Mouse (Mus musculus) kidney, adult 2 months (tissue): ENCODE measurements around the gene Srek1ip1. TPM values are rescaled to one million over a fixed set of nuclear protein-coding genes. Genes with fewer than 3 reads are reported as not detected.

ENCODE experiments used
- DNase-seq: peaks from one replicate; pipeline ENCODE4 v3.0.0; 2021
- H3K27ac ChIP-seq: fragments of 200-500 bp; 2 replicates; pipeline ENCODE4 v1.5.1; 2012; ENCODE audit warnings: low read depth, low read length, control low read depth, inconsistent platforms; ENCODE audit not compliant: insufficient read depth
- H3K27me3 ChIP-seq: fragments of 200-500 bp; replicated peaks from 2 replicates; pipeline ENCODE4 v1.6.1; 2012; ENCODE audit warnings: mild to moderate bottlenecking, moderate library complexity, low read length, inconsistent platforms; ENCODE audit not compliant: control insufficient read depth, insufficient read depth
- H3K36me3 ChIP-seq: fragments of 200-500 bp; 2 replicates; pipeline ENCODE4 v1.6.1; 2012; ENCODE audit warnings: mild to moderate bottlenecking, moderate library complexity, low read length, inconsistent platforms; ENCODE audit not compliant: control insufficient read depth, insufficient read depth
- H3K4me1 ChIP-seq: fragments of 200-500 bp; 2 replicates; pipeline ENCODE4 v1.6.1; 2011; ENCODE audit warnings: low read length; ENCODE audit not compliant: control insufficient read depth, insufficient read depth
- H3K4me3 ChIP-seq: fragments of 200-500 bp; 2 replicates; pipeline ENCODE4 v1.5.1; 2011; ENCODE audit warnings: mild to moderate bottlenecking, low read depth, low read length, control low read depth; ENCODE audit not compliant: insufficient read depth
- CTCF ChIP-seq: fragments of 200-500 bp; conservative IDR thresholded peaks from 2 replicates; pipeline ENCODE4 v1.5.1; 2011; ENCODE audit warnings: low read depth, mild to moderate bottlenecking, control low read depth, low read length, moderate library complexity, mixed read lengths; ENCODE audit not compliant: insufficient read depth, insufficient read length
- POLR2A ChIP-seq: fragments of 200-500 bp; IDR thresholded peaks from one replicate; pipeline ENCODE4 v1.6.1; 2011; ENCODE audit warnings: low read depth, low read length, control low read depth
- WGBS: fragments of 180-500 bp; shearing (Covaris S2); methylation state at CpG from one replicate; pipeline ENCODE4 v1.1.7; 2018; 5-methylcytosine and 5-hydroxymethylcytosine counted together
- polyA plus RNA-seq: library from polyadenylated mRNA; depleted of rRNA; stranded (reverse); fragments of >200 nt; gene quantifications from 2 replicates; pipeline ENCODE4 v1.2.3, GENCODE M21; 2012; rRNA removed

The Srek1ip1 gene
- polyA plus RNA-seq, 1 experiment = 14.0 TPM

- no peak for DNase-seq
- H3K36me3 ChIP-seq = no peaks in the 10 kb centered on the region
Measured at GRCm38 (mm10) chr13:104883566-104884249, 91.4 kb downstream of the Srek1ip1 start.

GRCm38 (mm10) chr13:104886308-104887032, 94.2 kb downstream of the Srek1ip1 start:
- H3K4me3 ChIP-seq = no peak overlapping the region
- H3K27me3 ChIP-seq = no peaks in the 10 kb centered on the region; the same call in 1 of the 2 replicates
- TF ChIP-seq POLR2A (no peak), CTCF (no peak)
- H3K36me3 ChIP-seq = no peaks in the 10 kb centered on the region
- H3K27ac ChIP-seq = no peak overlapping the region
- H3K4me1 ChIP-seq = no peaks in the 10 kb centered on the region
- DNase-seq = no peak
- 61% methylated on average over 8 of the region's 8 CpGs for WGBS

More at GRCm38 (mm10) chr13:104883566-104884249, 91.4 kb downstream of the Srek1ip1 start:
- 29% methylated on average over 13 of the region's 16 CpGs for WGBS
- Histone ChIP-seq H3K27ac (no peak overlapping the region), H3K27me3 (no peaks in the 10 kb centered on the region; the same call in 1 of the 2 replicates), H3K4me1 (no peaks in the 10 kb centered on the region), H3K4me3 (no peak overlapping the region)
- TF ChIP-seq CTCF (no peak), POLR2A (no peak)

Other genes starting within 250 kb of the Srek1ip1 start
- gene Cwc27, start 24.7 kb downstream of the Srek1ip1 start, polyA plus RNA-seq = 2.5 and 4.3 TPM in 2 replicates
- gene Shisal2b, start 71.4 kb downstream of the Srek1ip1 start, polyA plus RNA-seq = not detected in 2 replicates